Mouse (Mus musculus): Measurements from ENCODE around the gene Armc7. TPM values are rescaled to one million over a fixed set of nuclear protein-coding genes. Genes with fewer than 3 reads are reported as not detected.
A peak's percentile ranks its signal among the peaks of the same experiment; 100 is the strongest.

The Armc7 gene
- total and polyA plus RNA-seq, 3 experiments: 7.5 to 12.5 (median 8.7) TPM

DNA sequence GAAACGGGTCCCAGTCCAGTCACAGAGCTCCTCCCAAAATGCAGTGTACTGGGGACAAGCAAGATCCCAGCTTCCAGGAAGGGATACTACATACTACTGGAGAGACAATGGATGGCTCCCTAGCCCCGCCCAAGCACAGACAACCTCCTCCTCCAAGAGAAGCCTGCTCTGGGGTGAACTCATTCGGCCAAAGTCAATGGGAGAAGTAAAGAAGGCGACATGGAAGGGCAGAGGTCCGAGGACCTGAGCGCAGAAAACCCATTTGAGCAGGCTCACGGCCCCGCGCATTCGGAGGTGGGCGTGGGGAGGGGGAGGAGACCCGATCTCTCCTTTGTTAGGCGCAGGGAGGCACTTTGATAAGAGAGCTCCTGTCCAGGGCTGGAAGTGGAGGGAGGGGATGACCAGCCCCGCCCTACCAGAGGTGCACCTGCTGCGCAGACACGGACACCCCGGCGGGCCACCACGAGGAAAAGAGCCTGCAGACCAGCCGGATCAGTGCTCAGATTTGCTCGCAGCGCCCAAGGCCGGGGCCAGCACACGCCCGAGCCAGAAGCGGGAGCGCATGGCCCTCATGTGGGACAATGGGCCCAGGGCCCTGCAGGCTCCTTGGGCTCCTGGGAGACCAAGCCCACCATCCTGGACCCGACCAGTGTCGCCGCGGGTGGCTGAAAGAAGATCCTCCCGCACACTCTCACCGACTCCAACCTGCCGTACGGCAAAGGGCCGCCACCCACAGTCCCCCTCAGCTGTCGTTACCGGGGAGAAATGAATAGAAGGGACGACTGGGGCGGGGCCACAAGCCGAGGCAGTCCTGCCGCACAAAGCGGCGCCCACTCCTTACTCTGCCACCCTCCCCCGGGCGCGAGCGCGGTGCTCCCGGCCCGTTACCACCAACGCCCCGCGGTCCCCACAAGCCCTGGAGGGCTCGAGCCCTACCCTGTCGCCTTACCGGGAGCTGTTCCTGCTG, 38.1 kb downstream of the Armc7 start:
- no peak for DNase-seq (ENCODE audit: extremely low read depth)
- TF ChIP-seq JUN (IDR thresholded peaks at IDR 0.05; ENCODE audit: insufficient read depth, low read depth, low read length) (no peak), UBTF (IDR thresholded peaks at IDR 0.05; ENCODE audit: low read depth, low read length) (peak; percentile 82; the same call in 1 of the 2 replicates), ZC3H11A (IDR thresholded peaks at IDR 0.05; ENCODE audit: low read depth, low read length) (no peak), MEF2A (IDR thresholded peaks at IDR 0.05; ENCODE audit: borderline replicate concordance, low read depth, low read length) (no peak), NRF1 (IDR thresholded peaks at IDR 0.05; ENCODE audit: low read depth, low read length) (0 out of 2 replicates have a peak, but pooled peaks have one; percentile 33)
- no peaks in the 10 kb centered on the region for H3K9me3 ChIP-seq (replicated peaks; ENCODE audit: low read length)
- peak overlapping the region; percentile 84 to 96 (median 96) for H3K4me3 ChIP-seq (replicated peaks in 1 of 3; ENCODE audit: low read depth in 2 of 3, low read length in 2 of 3, poor library complexity in 1 of 3)
- peak overlapping the region; percentile 65 for H3K27ac ChIP-seq (ENCODE audit: insufficient read depth, low read depth)
- peaks cover 0 to 20% of the 10 kb centered on the region in 2 experiments for H3K36me3 ChIP-seq (replicated peaks in 1 of 2; ENCODE audit: control insufficient read depth in 1 of 2, insufficient read depth in 1 of 2, low read length in 1 of 2)
- H3K79me2 ChIP-seq (replicated peaks; ENCODE audit: control insufficient read depth, extremely low read depth, insufficient read depth, poor library complexity, severe bottlenecking): peaks cover 55% of the 10 kb centered on the region
- peak overlapping the region; percentile 99 for H3K4me2 ChIP-seq (ENCODE audit: insufficient read depth, low read depth, poor library complexity, severe bottlenecking)
- H3K4me1 ChIP-seq (ENCODE audit: control insufficient read depth in 1 of 2, insufficient read depth in 2 of 2): peaks cover 28 to 58% of the 10 kb centered on the region in 2 experiments
- H3K27me3 ChIP-seq (replicated peaks): no peaks in the 10 kb centered on the region
- dilution Hi-C loops (cut with MboI; ENCODE audit: extremely low pct_ligation_motif_present, extremely low pct_unique_long_range_greater_than_20kb, low sequenced_read_pairs) (no loop called here), in situ Hi-C loops (cut with MboI; ENCODE audit: low pct_ligation_motif_present, low pct_unique_long_range_greater_than_20kb, low sequenced_read_pairs) (no loop called here)
- peak overlapping the region; percentile 90 for H3K9ac ChIP-seq (ENCODE audit: insufficient read depth, low read depth)

- H3K4me3 ChIP-seq (replicated peaks in 1 of 3; ENCODE audit: low read depth in 2 of 3, low read length in 2 of 3, poor library complexity in 1 of 3): peak within 1 kb of the TSS; percentile 84 to 96 (median 96)
- no peaks in the 10 kb centered on the region for H3K9me3 ChIP-seq (replicated peaks; ENCODE audit: low read length)
- DNase-seq (ENCODE audit: extremely low read depth): peak; percentile 99
- H3K36me3 ChIP-seq (replicated peaks in 1 of 2; ENCODE audit: control insufficient read depth in 1 of 2, insufficient read depth in 1 of 2, low read length in 1 of 2): peaks cover 0 to 16% of the 10 kb centered on the region in 2 experiments
- H3K27me3 ChIP-seq (replicated peaks): no peaks in the 10 kb centered on the region
- peak within 1 kb of the TSS; percentile 99 for H3K4me2 ChIP-seq (ENCODE audit: insufficient read depth, low read depth, poor library complexity, severe bottlenecking)
- peaks cover 49% of the 10 kb centered on the region for H3K79me2 ChIP-seq (replicated peaks; ENCODE audit: control insufficient read depth, extremely low read depth, insufficient read depth, poor library complexity, severe bottlenecking)
- H3K9ac ChIP-seq (ENCODE audit: insufficient read depth, low read depth): peak within 1 kb of the TSS; percentile 90
- dilution Hi-C loops (cut with MboI; ENCODE audit: extremely low pct_ligation_motif_present, extremely low pct_unique_long_range_greater_than_20kb, low sequenced_read_pairs) (no loop called here), in situ Hi-C loops (cut with MboI; ENCODE audit: low pct_ligation_motif_present, low pct_unique_long_range_greater_than_20kb, low sequenced_read_pairs) (no loop called here)
- H3K27ac ChIP-seq (ENCODE audit: insufficient read depth, low read depth): peak within 1 kb of the TSS; percentile 65
- H3K4me1 ChIP-seq (ENCODE audit: control insufficient read depth in 1 of 2, insufficient read depth in 2 of 2): peaks cover 24 to 60% of the 10 kb centered on the region in 2 experiments
- no peak for TF ChIP-seq GABPA (IDR thresholded peaks at IDR 0.05; ENCODE audit: insufficient replicate concordance, low read depth, low read length)
- TF ChIP-seq RAD21 (IDR thresholded peaks at IDR 0.05; ENCODE audit: low read depth, low read length): no peak
- peak; percentile 85 for TF ChIP-seq ELF1 (IDR thresholded peaks at IDR 0.05; ENCODE audit: low read depth, low read length)
- 0 out of 2 replicates have a peak, but pooled peaks have one; percentile 25 for TF ChIP-seq UBTF (IDR thresholded peaks at IDR 0.05; ENCODE audit: low read depth, low read length)
- peak; percentile 100 for TF ChIP-seq POLR2A (IDR thresholded peaks at IDR 0.05; ENCODE audit: low read depth, low read length)
- peak; percentile 99 for TF ChIP-seq CHD2 (IDR thresholded peaks at IDR 0.05; ENCODE audit: low read length)
- peak; percentile 60 for TF ChIP-seq IRF4 (IDR thresholded peaks at IDR 0.05; ENCODE audit: low read depth, low read length)
- no peak for TF ChIP-seq JUND (conservative IDR thresholded peaks at IDR 0.05; ENCODE audit: low read depth, low read length)
- TF ChIP-seq E2F4 (IDR thresholded peaks at IDR 0.05; ENCODE audit: insufficient replicate concordance, low read depth, low read length): peak; percentile 87; the same call in 1 of the 2 replicates
- TF ChIP-seq TCF12 (IDR thresholded peaks at IDR 0.05; ENCODE audit: low read depth, low read length): peak; percentile 99
- no peak for TF ChIP-seq EP300 (IDR thresholded peaks at IDR 0.05; ENCODE audit: low read length)
- peak; percentile 70; the same call in 1 of the 2 replicates for TF ChIP-seq KAT2A (IDR thresholded peaks at IDR 0.05; ENCODE audit: insufficient replicate concordance, low read length)
- TF ChIP-seq PAX5 (IDR thresholded peaks at IDR 0.05; ENCODE audit: low read length): no peak
- TF ChIP-seq NRF1 (IDR thresholded peaks at IDR 0.05; ENCODE audit: low read depth, low read length): peak; percentile 80
- no peak; the same call in 1 of the 2 replicates for TF ChIP-seq BHLHE40 (IDR thresholded peaks at IDR 0.05; ENCODE audit: low read depth, low read length)
- TF ChIP-seq ZNF384 (IDR thresholded peaks at IDR 0.05; ENCODE audit: low read depth, low read length): no peak
- TF ChIP-seq ETS1 (conservative IDR thresholded peaks at IDR 0.05; ENCODE audit: low read depth, low read length): 0 out of 2 replicates have a peak, but pooled peaks have one; percentile 5
- TF ChIP-seq HCFC1 (IDR thresholded peaks at IDR 0.05; ENCODE audit: low read depth, low read length): no peak; the same call in none of the 2 replicates
- TF ChIP-seq RCOR1 (conservative IDR thresholded peaks at IDR 0.05; ENCODE audit: low read depth, low read length): peak; percentile 82; the same call in 1 of the 2 replicates
- TF ChIP-seq MYC (IDR thresholded peaks at IDR 0.05; ENCODE audit: low read depth, low read length): peak; percentile 73
- peak; percentile 100 for TF ChIP-seq ZMIZ1 (IDR thresholded peaks at IDR 0.05; ENCODE audit: low read depth, low read length)
- TF ChIP-seq NELFE (IDR thresholded peaks at IDR 0.05; ENCODE audit: low read depth, low read length): peak; percentile 100
- peak; percentile 96 for TF ChIP-seq SIN3A (IDR thresholded peaks at IDR 0.05; ENCODE audit: low read length)
- TF ChIP-seq POLR2AphosphoS2 (IDR thresholded peaks at IDR 0.05; ENCODE audit: low read depth, low read length): peak; percentile 99
- TF ChIP-seq CTCF (conservative IDR thresholded peaks at IDR 0.05 in 1 of 2, IDR thresholded peaks at IDR 0.05 in 1 of 2; ENCODE audit: low read depth in 2 of 2, low read length in 2 of 2): no peak
- no peak for TF ChIP-seq MAFK (IDR thresholded peaks at IDR 0.05; ENCODE audit: insufficient replicate concordance, low read length)
- TF ChIP-seq ZC3H11A (IDR thresholded peaks at IDR 0.05; ENCODE audit: low read depth, low read length): no peak
Measured at GRCm38 (mm10) chr11:115514238-115514663, 38.8 kb downstream of the Armc7 start, which contains the start of gene Jpt1. Gene Jpt1 (minus strand): TSS chr11:115514387.
